Mouse (Mus musculus) midbrain, embryonic 16.5 days (tissue): ENCODE measurements around the gene Fmnl2. TPM values are rescaled to one million over a fixed set of nuclear protein-coding genes. Genes with fewer than 3 reads are reported as not detected.

Source experiments
- ATAC-seq: fragments of 200-750 bp; cut with Nextera tagmentation; 2 replicates; pipeline ENCODE4 v1.8.0; 2017; ENCODE audit warnings: moderate TSS enrichment
- H3K27ac ChIP-seq: fragments of 300-500 bp; sonication (generic); 2 replicates; pipeline ENCODE4 v1.5.1; 2014; ENCODE audit warnings: mild to moderate bottlenecking, low read length, mixed read lengths
- H3K27me3 ChIP-seq: fragments of 300-500 bp; sonication (generic); 2 replicates; pipeline ENCODE4 v1.6.1; 2014; ENCODE audit warnings: low read depth, low read length, mixed read lengths; ENCODE audit not compliant: control insufficient read depth, insufficient read depth
- H3K36me3 ChIP-seq: fragments of 300-500 bp; sonication (generic); 2 replicates; pipeline ENCODE4 v1.6.1; 2014; ENCODE audit warnings: mild to moderate bottlenecking, low read length, moderate library complexity, mixed read lengths; ENCODE audit not compliant: control insufficient read depth, insufficient read depth
- H3K4me1 ChIP-seq: fragments of 300-500 bp; sonication (generic); 2 replicates; pipeline ENCODE4 v1.6.1; 2014; ENCODE audit warnings: mild to moderate bottlenecking, low read length, mixed read lengths; ENCODE audit not compliant: control insufficient read depth, insufficient read depth
- H3K4me2 ChIP-seq: fragments of 300-500 bp; sonication (generic); 2 replicates; pipeline ENCODE4 v1.6.1; 2014; ENCODE audit warnings: mild to moderate bottlenecking, low read length, mixed read lengths
- H3K4me3 ChIP-seq: fragments of 300-500 bp; sonication (generic); 2 replicates; pipeline ENCODE4 v1.5.1; 2014; ENCODE audit warnings: low read depth, mild to moderate bottlenecking, low read length, moderate library complexity, mixed read lengths
- H3K9ac ChIP-seq: fragments of 300-500 bp; sonication (generic); 2 replicates; pipeline ENCODE4 v1.6.1; 2014; ENCODE audit warnings: low read depth, low read length, mixed read lengths
- H3K9me3 ChIP-seq: fragments of 300-500 bp; sonication (generic); replicated peaks from 2 replicates; pipeline ENCODE4 v1.6.1; 2014; ENCODE audit warnings: mild to moderate bottlenecking, low read length, mixed read lengths; ENCODE audit not compliant: control insufficient read depth, poor library complexity, severe bottlenecking
- whole genome bisulfite sequencing: fragments of 180-500 bp; shearing (Covaris S2); extraction: QIAGEN DNeasy Blood & Tissue Kit; methylation state at CpG from one replicate; pipeline ENCODE4 v1.1.7; 2014; 5-methylcytosine and 5-hydroxymethylcytosine counted together
- polyA plus RNA-seq: library from polyadenylated mRNA; unstranded; fragments of >200 nt; fragmentation: Nextera tagmentation; extraction: Ambion mirVana; gene quantifications from 2 replicates; pipeline ENCODE4 v1.2.1, GENCODE M21; 2015

The Fmnl2 gene
- polyA plus RNA-seq, 1 experiment from 2014 or later, result 7.6 TPM

- Histone ChIP-seq H3K4me1 (peaks cover 5% of the 10 kb centered on the region), H3K9ac (no peak overlapping the region), H3K36me3 (no peaks in the 10 kb centered on the region), H3K27me3 (no peaks in the 10 kb centered on the region), H3K27ac (no peak overlapping the region; the same call in 1 of the 2 replicates), H3K9me3 (no peaks in the 10 kb centered on the region), H3K4me2 (no peak overlapping the region), H3K4me3 (no peak overlapping the region)
- WGBS, result 54% methylated on average over 5 of the region's 5 CpGs
- no peak for ATAC-seq
These were observed 172.8 kb downstream of the Fmnl2 start for GRCm38 (mm10) chr2:53030432-53030826.

- Histone ChIP-seq H3K9ac (no peak overlapping the region), H3K27me3 (no peaks in the 10 kb centered on the region), H3K4me3 (no peak overlapping the region), H3K9me3 (no peaks in the 10 kb centered on the region), H3K4me1 (peaks cover 15% of the 10 kb centered on the region), H3K27ac (0 out of 2 replicates have a peak overlapping the region, but pooled peaks have one; percentile 60), H3K36me3 (no peaks in the 10 kb centered on the region), H3K4me2 (no peak overlapping the region)
- peak; percentile 37; the same call in 1 of the 2 replicates for ATAC-seq
- WGBS, result 23% methylated on average over 2 of the region's 2 CpGs
These were observed 180.6 kb downstream of the Fmnl2 start for GRCm38 (mm10) chr2:53038253-53038652.

GRCm38 (mm10) chr2:53038737-53039136 is 181.1 kb downstream of the Fmnl2 start:
- no peak overlapping the region for H3K4me3 ChIP-seq
- peak; percentile 49 for ATAC-seq
- 0 out of 2 replicates have a peak, but pooled peaks cover 1% of the 10 kb centered on the region for H3K36me3 ChIP-seq
- no peak overlapping the region for H3K9ac ChIP-seq
- no peaks in the 10 kb centered on the region for H3K27me3 ChIP-seq
- 3% methylated on average over 9 of the region's 9 CpGs for WGBS
- H3K4me2 ChIP-seq, result peak overlapping the region; percentile 6; the same call in 1 of the 2 replicates
- H3K4me1 ChIP-seq, result peaks cover 15% of the 10 kb centered on the region
- peak overlapping the region; percentile 60 for H3K27ac ChIP-seq
- no peaks in the 10 kb centered on the region for H3K9me3 ChIP-seq

GRCm38 (mm10) chr2:53047031-53047430 is 189.4 kb downstream of the Fmnl2 start:
- no peak overlapping the region for H3K27ac ChIP-seq
- no peak overlapping the region for H3K4me3 ChIP-seq
- no peak for ATAC-seq
- H3K36me3 ChIP-seq, result 0 out of 2 replicates have a peak, but pooled peaks cover 2% of the 10 kb centered on the region
- no peaks in the 10 kb centered on the region for H3K9me3 ChIP-seq
- WGBS, result 85% methylated on average over 6 of the region's 6 CpGs
- H3K9ac ChIP-seq, result no peak overlapping the region
- H3K4me2 ChIP-seq, result no peak overlapping the region
- no peaks in the 10 kb centered on the region for H3K27me3 ChIP-seq
- no peaks in the 10 kb centered on the region for H3K4me1 ChIP-seq

- no peaks in the 10 kb centered on the region for H3K9me3 ChIP-seq
- 0 out of 2 replicates have a peak, but pooled peaks cover 2% of the 10 kb centered on the region for H3K36me3 ChIP-seq
- no peak for ATAC-seq
- no peak overlapping the region for H3K4me2 ChIP-seq
- 96% methylated on average over 1 of the region's 1 CpGs for WGBS
- H3K9ac ChIP-seq, result no peak overlapping the region
- H3K27me3 ChIP-seq, result no peaks in the 10 kb centered on the region
- no peak overlapping the region for H3K4me3 ChIP-seq
- H3K27ac ChIP-seq, result no peak overlapping the region
- no peaks in the 10 kb centered on the region for H3K4me1 ChIP-seq
These were observed 190.2 kb downstream of the Fmnl2 start for GRCm38 (mm10) chr2:53047749-53048387.

GRCm38 (mm10) chr2:53050376-53050775 is 192.7 kb downstream of the Fmnl2 start:
- Histone ChIP-seq H3K4me3 (no peak overlapping the region), H3K4me2 (no peak overlapping the region), H3K4me1 (no peaks in the 10 kb centered on the region), H3K9ac (no peak overlapping the region), H3K27me3 (no peaks in the 10 kb centered on the region), H3K36me3 (peaks cover 4% of the 10 kb centered on the region; the same call in 1 of the 2 replicates), H3K9me3 (no peaks in the 10 kb centered on the region), H3K27ac (no peak overlapping the region)
- ATAC-seq, result no peak
- WGBS, result 93% methylated on average over 6 of the region's 6 CpGs

GRCm38 (mm10) chr2:53051502-53051901 is 193.8 kb downstream of the Fmnl2 start:
- ATAC-seq, result 0 out of 2 replicates have a peak, but pooled peaks have one; percentile 23

GRCm38 (mm10) chr2:53053714-53054113 is 196.1 kb downstream of the Fmnl2 start:
- Histone ChIP-seq H3K4me3 (no peak overlapping the region), H3K9me3 (no peaks in the 10 kb centered on the region), H3K27ac (no peak overlapping the region; the same call in 1 of the 2 replicates), H3K4me1 (no peaks in the 10 kb centered on the region), H3K27me3 (no peaks in the 10 kb centered on the region), H3K36me3 (peaks cover 7% of the 10 kb centered on the region; the same call in 1 of the 2 replicates), H3K4me2 (no peak overlapping the region), H3K9ac (no peak overlapping the region)
- no peak for ATAC-seq
- 73% methylated on average over 7 of the region's 7 CpGs for WGBS

More at GRCm38 (mm10) chr2:53051502-53051901, 193.8 kb downstream of the Fmnl2 start:
- Histone ChIP-seq H3K36me3 (peaks cover 6% of the 10 kb centered on the region; the same call in 1 of the 2 replicates), H3K4me2 (no peak overlapping the region), H3K27me3 (no peaks in the 10 kb centered on the region), H3K9me3 (no peaks in the 10 kb centered on the region), H3K4me3 (no peak overlapping the region), H3K4me1 (no peaks in the 10 kb centered on the region), H3K27ac (no peak overlapping the region), H3K9ac (no peak overlapping the region)
- WGBS, result 87% methylated on average over 8 of the region's 8 CpGs

GRCm38 (mm10) chr2:53056556-53056955 is 198.9 kb downstream of the Fmnl2 start:
- ATAC-seq, result no peak
- 92% methylated on average over 6 of the region's 6 CpGs for WGBS
- Histone ChIP-seq H3K4me3 (no peak overlapping the region), H3K9me3 (no peaks in the 10 kb centered on the region), H3K27ac (no peak overlapping the region), H3K4me2 (no peak overlapping the region), H3K9ac (no peak overlapping the region), H3K4me1 (no peaks in the 10 kb centered on the region; the same call in 1 of the 2 replicates), H3K36me3 (peaks cover 7% of the 10 kb centered on the region; the same call in 1 of the 2 replicates), H3K27me3 (no peaks in the 10 kb centered on the region)
